Mouse (Mus musculus) brain, embryonic 14.5 days (tissue): ENCODE data around the gene Myh6. TPM values are rescaled to one million over a fixed set of nuclear protein-coding genes. Genes with fewer than 3 reads are reported as not detected.
"Not testable (repeated sequence)": the region's sequence is repeated elsewhere in the genome, so short reads cannot be mapped to it uniquely, and the experiment has no call there.

Experiments used
- DNase-seq: peaks from one replicate; pipeline ENCODE4 v3.0.0-alpha.2; 2011; ENCODE audit warnings: low read depth
- CTCF ChIP-seq: fragments of 200-500 bp; IDR thresholded peaks from 2 replicates; pipeline ENCODE4 v1.5.1; 2012; ENCODE audit warnings: inconsistent platforms, mild to moderate bottlenecking, moderate library complexity, borderline replicate concordance; ENCODE audit not compliant: insufficient read depth, insufficient read length; ENCODE audit errors: extremely low read depth
- POLR2A ChIP-seq: fragments of 200-500 bp; IDR thresholded peaks from 2 replicates; pipeline ENCODE4 v1.6.1; 2012; ENCODE audit warnings: mild to moderate bottlenecking, inconsistent platforms, borderline replicate concordance; ENCODE audit not compliant: poor library complexity, insufficient read depth, insufficient read length, severe bottlenecking; ENCODE audit errors: extremely low read depth
- polyA plus RNA-seq: library from polyadenylated mRNA; depleted of rRNA; stranded (reverse); fragments of >200 nt; gene quantifications from 2 replicates; pipeline ENCODE4 v1.2.3, GENCODE M21; 2012

The Myh6 gene
- polyA plus RNA-seq, 1 experiment: 0.18 TPM

DNA sequence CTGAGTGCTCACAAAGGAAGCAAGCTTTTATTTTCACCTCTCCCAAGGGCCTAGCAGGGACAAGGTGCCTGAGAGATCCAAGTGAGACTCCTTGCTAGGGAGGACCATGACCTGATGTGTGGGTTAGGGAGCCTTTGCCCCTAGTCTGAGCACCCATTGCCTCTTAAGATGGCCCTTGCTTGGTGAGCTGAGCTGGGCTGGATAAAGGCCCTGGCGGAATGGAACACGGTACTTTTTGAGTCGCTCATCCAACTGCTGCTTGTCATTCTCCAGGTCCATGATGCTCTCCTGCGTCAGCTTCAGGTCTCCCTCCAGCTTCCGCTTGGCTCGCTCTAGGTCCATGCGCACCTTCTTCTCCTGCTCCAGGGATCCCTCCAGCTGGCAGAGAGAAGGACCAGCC is 15.2 kb upstream of the Myh6 start:
- no peak for TF ChIP-seq POLR2A
- no peak for TF ChIP-seq CTCF

DNA sequence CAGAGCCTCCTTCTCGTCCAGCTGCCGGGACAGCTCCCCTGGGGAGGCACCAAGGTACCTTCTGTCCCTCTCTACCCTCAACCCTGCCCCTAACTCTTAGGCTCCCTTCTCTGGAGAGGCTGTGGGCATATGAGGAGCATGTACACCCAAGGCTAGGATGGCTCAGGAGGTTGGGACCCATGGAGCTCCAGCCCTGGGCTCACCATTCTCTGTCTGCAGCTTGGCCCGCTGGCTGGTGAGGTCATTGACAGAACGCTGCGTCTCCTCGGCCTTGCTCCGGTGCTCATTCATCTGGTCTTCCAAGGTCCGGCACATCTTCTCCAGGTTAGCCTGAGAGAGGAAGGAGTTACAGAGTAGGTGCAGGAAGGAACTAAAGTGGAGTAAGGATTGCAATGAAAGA is 11.9 kb upstream of the Myh6 start:
- TF ChIP-seq POLR2A (no peak), CTCF (no peak)
- DNase-seq: no peak

More for the DNA sequence above, 15.2 kb upstream of the Myh6 start:
- DNase-seq: no peak

DNA sequence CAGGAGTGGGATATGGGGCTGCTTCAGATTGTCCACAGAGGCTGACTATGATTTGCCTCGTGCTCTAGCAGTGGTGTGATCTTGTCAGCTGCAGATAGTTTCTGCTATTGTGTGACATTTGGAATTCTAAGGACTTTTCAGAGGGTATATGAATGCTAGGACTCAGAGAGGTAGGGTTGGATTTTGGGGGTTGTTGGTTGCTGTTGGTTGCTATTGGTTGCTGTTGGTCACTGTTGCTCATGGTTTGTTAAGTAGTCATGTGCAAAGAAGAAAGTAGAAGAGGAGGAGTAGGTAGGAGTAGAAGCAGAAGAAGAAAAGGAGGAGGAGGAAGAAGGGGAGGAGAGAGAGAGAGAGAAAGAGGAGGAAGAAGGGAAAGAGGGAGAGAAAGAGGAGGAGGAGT is 9.9 kb upstream of the Myh6 start, which contains the start of gene Gm17428:
Gene Gm17428, plus strand, starts transcription at position 301 of the 400 bp plus-strand sequence.
- TF ChIP-seq CTCF: no peak
- no peak for TF ChIP-seq POLR2A
- DNase-seq: no peak

DNA sequence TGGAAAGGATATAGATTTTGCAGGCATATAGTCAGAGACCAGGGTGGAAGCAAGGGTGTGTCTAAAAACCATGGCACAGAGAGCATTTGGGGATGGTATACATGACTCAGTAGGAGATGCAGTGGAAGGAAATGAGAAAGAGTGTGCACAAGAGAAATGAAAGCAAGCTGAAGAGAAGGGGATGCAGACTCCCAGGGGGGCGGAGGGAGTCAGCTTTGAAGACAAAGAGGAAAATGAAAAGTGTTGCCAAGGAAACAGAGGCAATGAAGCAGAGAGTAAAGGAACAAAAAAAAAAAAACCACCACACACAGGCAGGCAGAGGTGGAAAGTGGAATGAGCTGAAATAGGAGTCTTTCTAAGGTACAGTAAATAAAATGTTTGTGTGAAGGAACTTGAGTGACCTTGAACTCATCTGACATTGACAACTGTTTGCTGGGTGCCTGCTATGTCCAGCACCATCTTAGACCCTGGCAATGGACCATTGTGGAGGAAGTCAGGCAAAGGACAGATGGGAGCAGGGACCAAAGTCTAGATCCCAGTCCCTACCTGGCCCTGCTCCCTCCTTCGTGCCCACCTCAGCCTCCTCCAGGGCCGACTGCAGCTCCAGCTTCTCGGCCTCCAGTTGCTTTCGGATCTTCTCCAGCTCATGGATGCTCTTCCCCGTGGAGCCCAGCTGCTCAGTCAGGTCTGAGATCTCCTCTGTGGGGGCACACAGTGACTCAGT is 7.5 kb upstream of the Myh6 start:
- peak; percentile 87 for DNase-seq
- no peak for TF ChIP-seq CTCF

DNA sequence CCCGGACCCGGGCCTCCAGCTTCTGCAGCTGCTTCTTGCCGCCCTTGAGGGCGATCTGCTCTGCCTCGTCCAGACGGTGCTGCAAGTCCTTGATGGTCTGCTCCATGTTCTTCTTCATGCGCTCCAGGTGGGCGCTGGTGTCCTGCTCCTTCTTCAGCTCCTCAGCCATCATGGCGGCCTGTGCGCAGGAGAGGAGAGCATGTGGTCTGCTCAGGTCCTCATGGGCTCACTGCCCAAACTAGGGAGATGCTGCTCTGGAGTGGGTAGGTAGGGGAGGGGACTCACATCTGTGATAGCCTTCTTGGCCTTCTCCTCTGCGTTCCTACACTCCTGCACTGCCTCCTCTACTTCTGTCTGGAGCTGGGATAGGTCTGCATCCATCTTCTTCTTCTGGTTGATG is 6.1 kb upstream of the Myh6 start:
- DNase-seq: not testable (repeated sequence)

DNA sequence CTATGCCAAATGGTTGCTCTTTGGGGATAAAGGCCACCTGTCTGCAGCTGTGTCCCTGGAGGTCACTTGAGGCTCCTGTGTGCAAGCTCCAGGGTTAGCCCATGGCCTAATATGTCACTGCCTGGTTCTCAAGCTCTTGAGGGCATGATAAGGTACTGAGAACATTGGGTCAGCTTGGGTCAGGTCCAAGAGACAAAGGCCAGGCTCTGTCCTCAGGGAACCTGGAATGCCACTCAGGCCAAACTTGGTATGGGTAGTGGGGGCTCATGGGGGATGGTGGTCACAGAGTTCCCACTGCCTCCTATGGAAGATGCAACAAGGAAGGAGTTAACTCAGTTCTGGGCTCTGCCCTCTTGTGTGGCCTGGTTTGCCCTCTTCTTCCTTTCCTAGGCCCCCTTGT is 1.6 kb upstream of the Myh6 start:
- DNase-seq: no peak
- TF ChIP-seq CTCF (no peak), POLR2A (no peak)

DNA sequence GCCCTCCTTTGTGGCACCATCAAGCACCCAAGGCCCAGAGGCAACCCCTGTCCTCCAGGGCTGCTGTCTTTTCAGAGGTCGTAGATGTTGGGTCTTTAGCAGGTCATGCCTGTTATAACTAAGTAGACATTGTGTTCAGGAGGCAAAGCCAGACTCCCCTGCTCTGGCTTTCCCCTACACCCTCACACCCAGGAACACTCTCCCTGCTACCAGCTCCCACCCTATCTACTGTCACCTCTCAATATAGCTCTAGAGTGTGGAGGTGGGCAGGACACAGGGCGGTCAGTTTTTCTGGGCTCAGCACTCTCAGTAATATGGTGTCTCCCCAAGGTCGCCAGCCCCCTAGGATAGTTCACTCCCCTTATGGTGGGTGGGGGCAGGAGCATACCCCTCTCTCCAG is 1.1 kb upstream of the Myh6 start:
- no peak for TF ChIP-seq CTCF
- TF ChIP-seq POLR2A: no peak
- DNase-seq: no peak

DNA sequence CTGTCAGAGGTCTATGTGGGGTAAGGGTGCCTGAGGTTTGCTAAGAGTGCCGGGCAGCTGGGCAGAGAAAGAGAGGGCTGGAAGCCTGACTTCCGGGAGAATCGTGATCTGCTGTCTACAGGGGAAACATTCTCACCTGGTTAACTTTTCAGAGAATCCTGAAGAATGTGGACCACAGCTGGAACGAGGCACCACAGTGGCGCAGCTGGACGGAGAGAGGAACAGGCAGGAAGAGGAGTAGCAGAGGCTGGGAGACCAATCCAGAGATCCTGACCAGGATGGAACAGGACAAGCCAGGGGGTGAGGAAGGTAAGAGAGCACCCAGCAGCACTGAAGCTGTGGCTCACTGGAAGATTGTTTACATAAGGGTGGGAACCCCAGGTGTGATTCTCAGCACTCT is 1.1 kb downstream of the Myh6 start:
- DNase-seq: no peak
- TF ChIP-seq POLR2A (no peak), CTCF (no peak)

DNA sequence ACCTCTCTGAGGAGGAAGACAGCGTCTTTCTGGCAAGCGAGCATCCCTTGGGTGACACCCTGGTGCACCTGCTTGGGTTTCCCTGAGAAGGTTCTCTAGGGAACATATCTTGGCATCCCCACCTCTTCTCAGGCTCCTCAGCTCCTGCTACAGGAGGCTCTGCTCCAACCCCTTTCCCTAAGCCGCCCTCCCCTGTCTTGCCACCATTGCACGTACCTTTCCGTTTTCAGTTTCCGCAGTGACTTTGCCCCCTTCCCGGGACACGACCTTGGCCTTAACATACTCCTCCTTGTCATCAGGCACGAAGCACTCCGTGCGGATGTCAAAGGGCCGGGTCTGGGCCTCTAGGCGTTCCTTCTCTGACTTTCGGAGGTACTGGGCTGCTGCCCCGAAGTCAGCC is 1.7 kb downstream of the Myh6 start:
- no peak for DNase-seq
- TF ChIP-seq CTCF (no peak), POLR2A (no peak)

DNA sequence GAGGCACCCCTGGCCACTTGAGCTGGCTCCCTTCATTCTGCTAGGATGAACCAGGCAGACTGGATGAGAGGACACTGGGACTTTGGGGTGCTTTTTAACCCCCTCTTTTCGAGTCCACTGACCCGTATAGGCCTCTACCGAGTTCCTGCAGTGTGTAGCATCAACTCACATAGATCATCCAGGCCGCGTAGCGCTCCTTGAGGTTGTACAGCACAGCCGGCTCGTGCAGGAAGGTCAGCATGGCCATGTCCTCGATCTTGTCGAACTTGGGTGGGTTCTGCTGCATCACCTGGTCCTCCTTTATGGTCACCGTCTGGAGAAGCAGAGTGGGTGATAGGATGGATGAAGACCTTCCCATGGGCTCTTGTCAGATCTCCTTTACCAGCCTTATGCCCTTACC is 3.0 kb downstream of the Myh6 start:
- no peak for DNase-seq
- TF ChIP-seq POLR2A (no peak), CTCF (no peak)

DNA sequence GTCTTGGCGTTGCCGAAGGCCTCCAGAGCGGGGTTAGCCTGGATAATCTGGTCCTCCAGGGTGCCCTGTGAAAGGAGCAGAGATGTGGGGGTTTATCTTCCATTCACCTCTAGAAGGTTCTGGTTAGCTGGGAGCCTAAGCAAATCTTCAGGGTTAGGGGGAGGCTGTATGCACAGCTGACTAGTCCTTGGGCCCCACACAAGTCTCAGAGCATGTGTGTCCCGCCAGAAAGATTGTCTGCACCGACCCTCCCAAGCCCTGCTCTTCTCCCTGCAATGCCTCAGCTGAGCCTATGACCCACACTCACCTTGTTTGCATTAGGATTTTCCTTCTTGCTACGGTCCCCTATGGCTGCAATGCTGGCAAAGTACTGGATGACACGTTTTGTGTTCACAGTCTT is 4.0 kb downstream of the Myh6 start:
- no peak for DNase-seq
- no peak for TF ChIP-seq POLR2A
- TF ChIP-seq CTCF: no peak

DNA sequence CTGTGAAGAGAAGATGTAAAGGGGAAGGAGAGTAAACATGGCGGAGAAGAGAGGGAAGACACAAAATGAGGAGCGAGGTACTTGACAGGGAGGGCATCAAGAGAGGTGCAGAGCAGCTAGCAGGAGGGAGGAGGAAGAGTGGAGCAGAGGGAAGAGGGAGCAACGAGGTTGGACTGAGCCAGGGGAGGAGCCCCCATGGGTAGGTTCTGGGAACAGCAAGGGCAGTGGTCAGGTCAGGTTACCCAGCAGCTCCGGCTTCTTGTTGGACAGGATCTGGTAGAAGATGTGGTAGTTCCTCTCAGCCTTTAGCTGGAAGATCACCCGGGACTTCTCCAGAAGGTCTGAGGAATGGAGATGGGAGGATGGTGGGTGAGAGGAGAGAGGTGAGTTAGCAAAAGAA is 5.2 kb downstream of the Myh6 start:
- no peak for TF ChIP-seq POLR2A
- no peak for TF ChIP-seq CTCF
- DNase-seq: no peak

DNA sequence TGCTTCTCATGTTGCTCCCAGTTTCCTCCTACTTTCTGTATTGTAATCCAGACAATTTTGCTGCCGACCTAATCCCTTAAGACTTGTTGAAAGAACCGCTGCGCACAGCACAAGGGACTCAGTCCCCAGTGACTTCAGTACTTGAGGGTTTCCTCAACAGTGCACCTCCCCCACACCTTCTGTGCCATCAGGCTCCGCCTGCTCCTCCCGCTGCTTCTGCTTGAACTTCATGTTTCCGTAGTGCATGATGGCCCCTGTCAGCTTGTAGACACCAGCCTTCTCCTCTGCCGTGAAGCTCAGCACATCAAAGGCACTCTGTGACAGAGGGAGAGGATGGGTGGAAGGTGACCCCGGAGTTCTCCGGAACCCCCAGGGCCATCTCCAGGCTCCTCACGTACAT is 6.0 kb downstream of the Myh6 start:
- no peak for TF ChIP-seq POLR2A
- TF ChIP-seq CTCF: no peak
- peak; percentile 17 for DNase-seq

DNA sequence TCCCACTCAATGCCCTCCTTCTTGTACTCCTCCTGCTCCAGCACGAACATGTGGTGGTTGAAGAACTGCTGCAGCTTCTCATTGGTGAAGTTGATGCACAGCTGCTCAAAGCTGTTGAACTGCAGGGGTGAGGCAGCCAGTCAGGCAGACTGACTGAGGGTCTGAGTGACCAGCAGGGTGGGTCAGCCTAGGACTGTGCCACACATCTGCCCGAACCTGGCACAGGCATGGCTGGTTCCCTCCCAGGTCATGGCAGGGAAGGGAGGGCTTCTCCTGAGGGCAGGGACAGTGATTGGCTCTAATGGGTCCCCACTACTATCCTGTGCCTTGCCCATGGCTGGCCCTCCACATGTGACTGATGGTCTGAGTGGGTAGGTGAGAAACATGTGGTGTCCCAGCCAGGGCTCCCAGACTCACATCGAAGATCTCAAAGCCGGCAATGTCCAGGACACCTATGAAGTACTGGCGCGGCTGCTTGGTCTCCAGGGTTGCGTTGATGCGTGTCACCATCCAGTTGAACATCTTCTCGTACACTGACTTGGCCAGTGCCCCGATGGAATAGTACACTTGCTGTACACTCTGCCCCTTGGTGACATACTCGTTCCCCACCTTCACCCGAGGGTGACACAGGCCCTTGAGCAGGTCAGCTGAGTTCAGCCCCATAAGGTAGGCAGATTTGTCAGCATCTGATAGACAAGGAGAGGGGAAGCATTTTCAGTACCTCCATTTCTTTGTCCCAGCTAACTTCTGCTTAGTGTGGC is 6.7 kb downstream of the Myh6 start:
- not testable (repeated sequence) for DNase-seq
